Mouse (Mus musculus): ENCODE data around the gene Zer1.
"Not testable (repeated sequence)": the region's sequence is repeated elsewhere in the genome, so short reads cannot be mapped to it uniquely, and the experiment has no call there.

- TF ChIP-seq POLR2A (IDR thresholded peaks at IDR 0.05; ENCODE audit: control insufficient read depth, low read depth, low read length); CTCF (IDR thresholded peaks at IDR 0.05; ENCODE audit: control insufficient read depth, insufficient read depth, insufficient replicate concordance, low read depth, low read length): not testable (repeated sequence)
Measured at GRCm38 (mm10) chr2:30159871-30160270, 35.5 kb upstream of the Zer1 start.
